Mouse (Mus musculus) lung, postnatal 0 days (tissue): ENCODE data around the gene Baz2b.

ENCODE experiments used
- CTCF ChIP-seq: IDR thresholded peaks from 2 replicates; pipeline ENCODE4 v1.5.1; 2016; ENCODE audit warnings: antibody characterized with exemption, mild to moderate bottlenecking
- EP300 ChIP-seq: IDR thresholded peaks from 2 replicates; pipeline ENCODE4 v1.6.1; 2016; ENCODE audit warnings: antibody characterized with exemption, mild to moderate bottlenecking, control low read depth

- TF ChIP-seq CTCF = no peak
- no peak for TF ChIP-seq EP300
Observed at GRCm38 (mm10) chr2:60082225-60082624, 127.4 kb downstream of the Baz2b start.
